Mouse (Mus musculus) ES-Bruce4 (cell line): ENCODE data around the gene Samd7. TPM values are rescaled to one million over a fixed set of nuclear protein-coding genes. Genes with fewer than 3 reads are reported as not detected.

Experiments
- H3K27ac ChIP-seq: 2 replicates; pipeline ENCODE4 v1.5.1; 2012; ENCODE audit warnings: low read length, inconsistent platforms; ENCODE audit not compliant: insufficient read depth
- H3K27me3 ChIP-seq: 2 replicates; pipeline ENCODE4 v1.6.1; 2012; ENCODE audit warnings: mild to moderate bottlenecking, low read length, inconsistent platforms; ENCODE audit not compliant: control insufficient read depth, poor library complexity, insufficient read depth, severe bottlenecking
- H3K36me3 ChIP-seq: 2 replicates; pipeline ENCODE4 v1.6.1; 2012; ENCODE audit warnings: inconsistent platforms, mild to moderate bottlenecking, low read length, moderate library complexity; ENCODE audit not compliant: control insufficient read depth, poor library complexity, insufficient read depth, severe bottlenecking
- H3K4me1 ChIP-seq: one replicate; pipeline ENCODE4 v1.8.1; 2011; ENCODE audit warnings: low read length; ENCODE audit not compliant: control insufficient read depth, insufficient read depth
- H3K4me3 ChIP-seq: 2 replicates; pipeline ENCODE4 v1.5.1; 2011; ENCODE audit warnings: low read depth, mild to moderate bottlenecking, low read length
- H3K9ac ChIP-seq: 2 replicates; pipeline ENCODE4 v1.6.1; 2012; ENCODE audit warnings: low read depth, mild to moderate bottlenecking, inconsistent platforms; ENCODE audit not compliant: poor library complexity, severe bottlenecking
- H3K9me3 ChIP-seq: replicated peaks from 2 replicates; pipeline ENCODE4 v1.6.1; 2012; ENCODE audit warnings: mild to moderate bottlenecking, low read length, inconsistent platforms; ENCODE audit not compliant: control insufficient read depth, poor library complexity, insufficient read depth, severe bottlenecking
- CTCF ChIP-seq: IDR thresholded peaks from one replicate; pipeline ENCODE4 v1.8.1; 2011; ENCODE audit warnings: low read depth, low read length
- EP300 ChIP-seq: IDR thresholded peaks from 2 replicates; pipeline ENCODE4 v1.6.1; 2011; ENCODE audit warnings: low read depth, low read length; ENCODE audit not compliant: insufficient read depth
- POLR2A ChIP-seq: IDR thresholded peaks from one replicate; pipeline ENCODE4 v1.8.1; 2011; ENCODE audit warnings: low read length; ENCODE audit not compliant: insufficient read depth
- polyA plus RNA-seq: library from polyadenylated mRNA; stranded (reverse); fragments of >200 nt; gene quantifications from 2 replicates; pipeline ENCODE4 v1.2.4, GENCODE M21; 2011; ENCODE audit warnings: low read depth; ENCODE audit not compliant: missing spikeins, insufficient read depth, insufficient read length

Gene Samd7
- polyA plus RNA-seq, 1 experiment, result not detected

- no peak overlapping the region for H3K9ac ChIP-seq
- no peaks in the 10 kb centered on the region for H3K36me3 ChIP-seq
- TF ChIP-seq POLR2A, result no peak
- no peak for TF ChIP-seq EP300
- no peak for TF ChIP-seq CTCF
- H3K27ac ChIP-seq, result no peak overlapping the region
- H3K4me3 ChIP-seq, result no peak overlapping the region
- no peaks in the 10 kb centered on the region for H3K27me3 ChIP-seq
- H3K9me3 ChIP-seq, result no peaks in the 10 kb centered on the region
- peaks cover 4% of the 10 kb centered on the region for H3K4me1 ChIP-seq
Measured at GRCm38 (mm10) chr3:30766177-30766576, 20.1 kb downstream of the Samd7 start.

DNA sequence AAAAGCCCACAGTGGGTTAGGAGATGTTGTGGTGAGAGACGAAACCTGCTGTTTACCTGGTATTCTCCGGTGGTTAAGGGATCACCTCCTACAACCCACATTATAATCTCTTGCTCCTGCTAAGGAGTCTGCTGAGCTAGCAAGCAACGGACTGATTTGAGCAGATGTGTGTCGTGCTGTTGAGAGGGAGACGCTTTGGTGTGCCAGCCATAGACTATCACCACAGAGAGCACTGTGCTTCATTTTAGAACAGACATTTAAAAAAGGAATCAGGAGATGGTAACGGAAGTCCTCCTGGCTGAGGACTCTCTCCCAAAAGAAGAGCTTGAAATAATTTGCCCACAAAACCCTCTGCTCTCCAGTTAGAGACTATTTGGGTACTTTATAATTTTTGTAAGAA, 21.2 kb downstream of the Samd7 start:
- Histone ChIP-seq H3K27me3 (no peaks in the 10 kb centered on the region), H3K4me3 (no peak overlapping the region), H3K4me1 (no peaks in the 10 kb centered on the region), H3K36me3 (no peaks in the 10 kb centered on the region), H3K9ac (no peak overlapping the region), H3K27ac (no peak overlapping the region), H3K9me3 (no peaks in the 10 kb centered on the region)
- TF ChIP-seq EP300 (no peak), POLR2A (no peak), CTCF (no peak)

GRCm38 (mm10) chr3:30769755-30770515, 23.8 kb downstream of the Samd7 start:
- no peak overlapping the region for H3K4me3 ChIP-seq
- no peak overlapping the region for H3K27ac ChIP-seq
- no peak overlapping the region for H3K9ac ChIP-seq
- H3K36me3 ChIP-seq, result no peaks in the 10 kb centered on the region
- H3K4me1 ChIP-seq, result no peaks in the 10 kb centered on the region
- TF ChIP-seq EP300 (no peak), POLR2A (no peak), CTCF (no peak)
- H3K9me3 ChIP-seq, result no peaks in the 10 kb centered on the region
- H3K27me3 ChIP-seq, result no peaks in the 10 kb centered on the region

DNA sequence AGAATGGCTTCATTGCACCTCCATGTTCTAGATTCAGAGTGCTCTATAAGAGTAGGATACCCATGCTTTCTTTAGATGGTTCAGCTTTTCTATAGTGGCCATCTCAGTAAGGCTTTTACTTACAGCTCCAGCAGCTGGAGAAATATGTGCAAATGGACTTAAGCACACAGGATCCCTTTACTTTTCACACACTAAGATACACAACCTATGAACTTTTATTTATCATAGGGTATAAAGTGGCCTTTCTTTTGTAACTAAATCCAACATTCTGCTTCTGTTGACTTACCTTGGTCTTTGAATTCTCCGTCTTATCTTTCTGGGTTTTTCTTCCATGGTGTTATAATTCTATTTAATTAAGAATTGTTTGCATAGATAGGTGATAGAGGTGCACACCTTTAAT, 25.5 kb downstream of the Samd7 start:
- Histone ChIP-seq H3K27me3 (no peaks in the 10 kb centered on the region), H3K4me3 (no peak overlapping the region), H3K36me3 (no peaks in the 10 kb centered on the region), H3K9ac (no peak overlapping the region), H3K9me3 (no peaks in the 10 kb centered on the region), H3K4me1 (no peaks in the 10 kb centered on the region), H3K27ac (no peak overlapping the region)
- TF ChIP-seq POLR2A, result no peak
- no peak for TF ChIP-seq EP300
- no peak for TF ChIP-seq CTCF

GRCm38 (mm10) chr3:30772631-30773030, 26.5 kb downstream of the Samd7 start:
- H3K36me3 ChIP-seq, result no peaks in the 10 kb centered on the region
- H3K4me3 ChIP-seq, result no peak overlapping the region
- no peaks in the 10 kb centered on the region for H3K9me3 ChIP-seq

DNA sequence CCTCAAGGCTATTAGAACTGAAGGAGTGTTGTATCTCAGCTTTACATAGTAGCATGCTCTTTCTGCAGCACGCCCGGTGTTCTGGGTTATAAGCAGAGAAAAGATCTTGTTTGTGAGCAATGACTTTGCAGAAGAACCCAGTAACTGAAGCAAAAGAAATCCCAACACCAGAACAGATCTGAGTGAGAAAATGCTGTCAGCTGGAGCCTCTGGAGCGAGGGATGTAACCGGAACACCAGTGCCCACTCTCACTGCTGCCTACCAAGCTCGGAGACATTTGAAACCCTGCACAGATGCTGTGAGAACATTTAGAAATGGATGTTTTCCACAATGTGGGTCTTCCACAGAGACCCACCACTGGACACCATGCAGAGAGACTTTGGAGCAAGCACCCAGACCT, 28.6 kb downstream of the Samd7 start:
- no peaks in the 10 kb centered on the region; the same call in 1 of the 2 replicates for H3K27me3 ChIP-seq
- no peaks in the 10 kb centered on the region for H3K9me3 ChIP-seq
- TF ChIP-seq EP300, result no peak
- no peak for TF ChIP-seq CTCF
- no peak for TF ChIP-seq POLR2A
- H3K27ac ChIP-seq, result no peak overlapping the region
- no peak overlapping the region for H3K9ac ChIP-seq
- H3K36me3 ChIP-seq, result no peaks in the 10 kb centered on the region
- H3K4me1 ChIP-seq, result no peaks in the 10 kb centered on the region
- H3K4me3 ChIP-seq, result no peak overlapping the region

More at GRCm38 (mm10) chr3:30772631-30773030, 26.5 kb downstream of the Samd7 start:
- no peak for TF ChIP-seq CTCF
- TF ChIP-seq POLR2A, result no peak
- no peak for TF ChIP-seq EP300
- Histone ChIP-seq H3K27ac (no peak overlapping the region), H3K4me1 (no peaks in the 10 kb centered on the region), H3K27me3 (no peaks in the 10 kb centered on the region), H3K9ac (no peak overlapping the region)
